Mouse (Mus musculus): ENCODE results near the gene Ttc16.

GRCm38 (mm10) chr2:32742173-32742531 is 33.3 kb downstream of the Ttc16 start:
- TF ChIP-seq GATA1 (IDR thresholded peaks at IDR 0.05; ENCODE audit: borderline replicate concordance, low read length), result no peak
- no peak for TF ChIP-seq FLI1 (IDR thresholded peaks at IDR 0.05; ENCODE audit: low read length)
